Mouse (Mus musculus) adipocyte (in vitro differentiated cells): ENCODE results near the gene Usp12.
"Not testable (repeated sequence)": the region's sequence is repeated elsewhere in the genome, so short reads cannot be mapped to it uniquely, and the experiment has no call there.

Experiments used
- DNase-seq: peaks from one replicate; pipeline ENCODE4 v3.0.0-alpha.2; 2016; ENCODE audit warnings: low spot score

The Usp12 gene

DNA sequence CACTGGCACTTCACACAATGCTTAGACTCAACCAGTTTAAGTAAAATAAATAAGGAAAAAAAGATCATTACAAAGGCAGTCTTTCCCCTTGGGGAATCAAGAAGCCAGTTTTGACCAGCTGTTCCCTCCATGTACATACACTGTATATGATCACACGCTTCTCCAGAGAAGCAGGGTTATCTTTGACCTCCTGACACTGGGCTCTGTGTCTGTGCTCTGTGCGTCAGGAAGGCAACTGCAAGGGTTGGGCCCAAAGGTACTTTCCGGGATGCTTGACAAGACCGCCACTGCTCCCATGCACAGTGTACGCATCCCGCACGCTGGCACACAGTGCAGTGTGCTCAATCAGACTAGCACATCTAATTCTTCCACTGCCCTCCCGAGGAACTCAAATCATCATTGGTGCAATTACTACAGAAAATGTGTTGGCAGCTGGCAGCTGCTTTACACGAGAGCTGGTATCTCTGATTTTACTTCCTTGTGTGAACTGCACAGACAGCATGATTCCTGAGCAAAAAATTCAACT, 57.8 kb downstream of the Usp12 start:
- no peak for DNase-seq

DNA sequence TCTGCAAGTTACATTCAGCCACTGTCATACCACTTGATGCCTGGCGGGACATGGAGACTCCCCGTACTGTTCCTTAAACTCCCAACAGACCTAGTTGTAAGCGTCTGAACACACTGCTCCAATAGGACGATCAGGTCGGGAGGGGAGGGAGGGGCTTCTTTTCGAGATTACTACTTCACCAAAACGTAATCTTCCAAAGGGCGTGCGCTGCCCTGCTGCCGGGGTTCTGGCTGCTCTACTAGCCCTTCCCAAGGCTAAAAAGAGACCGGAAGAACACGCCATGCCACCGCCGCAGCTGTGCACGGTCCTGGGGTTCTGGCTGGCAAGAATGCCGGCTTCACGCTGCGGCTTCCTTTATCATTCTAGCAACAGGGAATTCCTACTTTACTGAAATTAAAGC, 58.5 kb downstream of the Usp12 start:
- DNase-seq: no peak

DNA sequence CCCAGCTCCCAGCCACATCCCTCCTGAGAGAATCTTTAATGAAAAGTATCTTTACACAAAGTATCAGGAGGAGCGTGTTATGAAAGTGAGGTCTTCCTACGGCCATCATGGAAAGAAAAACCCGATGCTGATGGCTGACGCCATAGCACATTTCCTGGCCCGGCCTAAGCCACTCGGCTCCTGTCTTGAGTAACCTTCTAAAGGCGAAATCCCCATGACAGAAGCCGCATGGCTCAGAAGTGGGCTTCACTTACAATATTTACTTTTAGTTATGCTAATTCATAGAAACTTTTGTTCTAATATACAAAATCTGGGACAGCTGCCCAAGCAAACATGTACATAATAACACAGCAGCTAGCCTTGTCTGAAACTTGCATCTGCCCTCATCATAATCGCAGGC, 59.8 kb downstream of the Usp12 start:
- DNase-seq: not testable (repeated sequence)

DNA sequence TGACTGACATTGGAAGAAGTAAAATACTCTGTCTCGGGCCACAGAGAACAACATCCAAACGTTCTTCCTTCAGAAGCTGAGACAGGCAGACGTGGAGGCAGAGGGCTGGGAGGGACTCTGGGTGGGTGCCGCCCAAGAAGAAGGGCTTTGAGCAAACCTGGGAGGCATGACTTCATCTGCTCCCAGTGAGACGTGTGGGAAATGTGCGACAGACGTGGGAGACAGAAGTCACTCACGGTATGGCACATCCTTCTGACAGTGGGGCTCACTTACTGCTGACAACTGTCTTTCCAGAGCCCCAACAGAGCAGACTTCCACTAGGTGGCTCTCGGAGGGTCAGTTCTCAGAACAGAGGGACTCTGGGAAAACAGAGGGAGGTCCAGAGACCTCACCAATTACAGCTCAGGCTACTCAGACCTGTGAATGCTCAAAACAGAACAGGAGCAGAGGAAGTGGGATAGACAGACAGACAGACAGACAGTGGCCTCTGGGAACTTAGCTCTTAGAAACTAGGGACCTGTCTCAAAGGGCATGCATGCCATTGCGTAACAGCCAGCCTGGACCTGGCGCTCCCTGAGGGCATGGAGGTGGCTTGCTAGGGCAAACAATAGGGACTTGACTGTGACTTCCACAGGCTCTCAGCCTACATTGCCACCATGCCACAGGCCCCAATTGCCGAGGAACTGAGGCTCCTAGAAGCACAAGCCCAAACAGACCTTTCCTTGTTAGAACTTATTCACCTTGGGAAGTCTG, 60.7 kb downstream of the Usp12 start:
- DNase-seq: peak; percentile 49

DNA sequence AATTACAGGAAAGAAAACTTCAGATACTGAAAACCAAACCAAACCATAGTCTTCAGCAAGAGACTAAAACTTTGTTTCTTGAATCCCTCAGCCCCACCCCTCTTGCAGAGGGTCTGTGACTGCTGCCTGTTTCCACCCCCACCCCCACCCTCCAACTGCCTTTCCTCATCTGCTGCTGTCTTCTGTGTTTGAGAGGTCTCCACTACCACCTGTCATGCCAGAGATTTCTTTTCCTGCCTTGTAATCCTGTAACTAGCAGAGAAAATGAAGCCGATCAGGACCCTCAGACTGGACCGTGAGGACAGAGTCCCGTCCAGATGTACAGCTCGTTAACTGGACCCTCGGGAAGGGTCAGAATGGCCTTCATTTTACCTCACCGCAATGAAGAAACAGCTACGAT, 61.4 kb downstream of the Usp12 start:
- DNase-seq: no peak

DNA sequence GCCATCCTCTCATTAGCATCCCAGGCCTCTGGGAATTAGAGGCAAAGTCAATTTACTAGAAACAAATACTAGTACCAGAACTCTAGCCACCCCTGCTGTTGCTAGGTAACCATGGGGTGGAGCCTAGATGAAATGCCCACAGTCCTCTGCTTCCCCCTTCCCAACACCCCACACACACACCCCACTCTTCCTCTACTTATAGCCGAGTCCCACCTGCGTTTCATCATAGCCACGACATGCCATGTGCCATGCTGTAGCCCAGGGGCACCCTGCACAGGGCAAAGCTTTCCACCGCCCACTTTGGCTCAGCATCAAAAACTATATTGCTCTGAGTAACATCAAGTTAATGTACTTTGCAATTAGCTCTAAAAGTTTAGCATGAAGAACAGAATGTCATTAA, 67.8 kb downstream of the Usp12 start:
- DNase-seq: no peak

DNA sequence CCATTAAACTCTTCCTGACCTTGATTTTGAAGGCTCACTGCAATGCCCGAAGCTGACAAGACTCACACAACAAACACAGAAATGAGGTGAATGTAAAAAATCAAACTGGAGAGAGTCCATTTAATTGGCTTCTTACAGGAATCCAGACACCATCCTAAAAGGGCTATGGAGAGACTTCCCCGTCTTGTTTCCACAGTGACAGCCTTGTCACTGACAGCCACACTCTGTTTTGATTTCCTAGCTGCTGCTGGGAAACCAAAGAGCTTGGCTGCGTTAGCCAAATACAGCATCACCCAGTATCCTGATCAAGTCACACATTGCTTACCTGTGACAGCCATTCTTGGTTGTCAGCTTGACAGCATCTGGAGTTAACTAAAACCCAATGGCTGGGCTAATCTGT, 69.8 kb downstream of the Usp12 start:
- DNase-seq: no peak

DNA sequence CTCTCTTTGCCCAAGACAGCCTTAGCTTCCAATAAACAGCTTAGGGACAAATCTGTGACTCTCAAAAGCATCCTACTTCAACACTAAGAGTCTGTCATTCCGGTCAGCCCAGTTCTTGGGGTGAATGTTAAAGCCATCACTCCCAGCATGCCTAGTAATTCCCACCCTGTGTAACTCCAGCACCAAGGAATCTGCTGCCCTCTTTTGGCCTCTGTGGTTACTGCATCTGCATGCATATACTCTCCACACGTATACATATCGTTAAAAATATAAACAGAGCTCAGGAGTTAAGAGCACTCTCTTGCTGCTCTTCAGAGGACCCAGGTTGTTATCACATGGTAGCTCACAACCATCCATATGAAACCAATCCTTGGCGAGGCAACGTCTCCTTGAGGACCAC, 71.4 kb downstream of the Usp12 start:
- DNase-seq: no peak

DNA sequence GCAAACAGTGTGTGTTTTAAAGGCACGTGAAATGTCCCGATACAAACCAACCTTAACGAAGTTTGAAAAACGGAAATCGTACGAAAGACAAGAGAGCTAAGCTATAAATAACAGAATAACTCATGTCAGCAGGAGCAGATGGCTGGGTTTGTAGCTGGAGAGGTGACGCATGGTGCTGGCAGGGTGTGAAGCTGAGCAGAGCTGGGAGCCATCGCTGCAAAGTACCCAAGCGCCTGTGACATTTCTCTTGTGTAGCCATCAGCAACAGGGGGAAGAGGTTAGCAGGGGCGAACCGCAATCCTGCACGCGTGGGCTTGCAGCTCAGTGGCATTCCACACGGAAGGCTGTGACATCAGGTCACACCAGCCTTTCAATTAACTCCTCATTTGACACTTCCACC, 72.6 kb downstream of the Usp12 start:
- no peak for DNase-seq

DNA sequence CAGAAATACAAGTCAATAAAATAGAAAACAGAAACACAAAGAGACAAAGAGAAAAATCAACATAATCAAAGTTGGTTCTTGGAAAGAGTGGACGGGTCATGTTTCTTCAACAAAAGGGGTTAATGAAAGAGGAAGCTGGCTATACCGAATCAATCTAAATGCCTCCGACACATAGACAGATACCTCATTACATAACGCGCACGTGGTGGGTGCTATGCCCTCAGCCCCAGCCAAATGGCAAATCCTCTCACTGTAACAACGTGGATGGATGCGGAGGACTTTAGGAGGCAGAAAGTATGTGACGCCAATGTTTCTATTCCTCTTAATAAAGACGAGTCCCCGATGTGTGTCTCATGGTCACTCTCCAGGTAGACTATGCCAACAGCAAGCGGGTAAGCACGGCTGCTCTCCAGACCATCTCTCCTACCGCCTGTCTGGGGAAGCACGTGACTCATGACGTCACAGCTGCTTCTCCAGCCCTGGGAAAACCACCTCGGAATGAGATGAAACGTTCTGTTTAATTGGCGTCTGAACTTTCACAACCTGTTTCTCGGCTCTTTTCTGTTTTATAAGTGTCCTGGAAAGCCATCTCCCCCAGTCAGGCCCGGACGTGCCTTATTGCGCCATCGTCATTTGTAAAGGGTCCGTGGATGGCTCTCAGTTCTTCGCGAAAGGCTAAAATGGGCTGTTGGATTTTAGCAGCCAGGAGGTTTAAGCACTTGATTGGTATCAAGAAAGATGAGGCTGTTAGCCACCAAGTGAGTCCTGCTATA, 75.0 kb downstream of the Usp12 start:
- DNase-seq: no peak

DNA sequence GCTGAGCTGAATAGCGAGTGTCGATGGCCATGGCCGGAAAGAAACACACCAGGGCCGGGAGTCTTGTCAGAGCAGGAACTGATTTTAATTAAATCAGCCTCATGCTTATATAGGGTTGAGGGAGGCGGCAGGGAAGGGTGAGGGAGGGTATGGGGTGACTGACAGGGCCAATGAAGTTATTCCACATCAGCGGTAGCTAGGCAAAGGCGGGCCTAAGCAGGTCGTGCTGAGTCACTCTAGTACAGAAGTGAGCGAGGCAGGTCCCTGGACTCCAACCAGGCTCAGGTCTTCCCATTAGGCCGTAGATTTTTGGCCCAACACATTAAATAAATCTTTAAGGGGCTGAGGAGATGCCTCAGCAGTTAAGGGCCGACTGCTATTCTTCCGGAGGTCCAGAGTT, 81.0 kb downstream of the Usp12 start:
- no peak for DNase-seq

DNA sequence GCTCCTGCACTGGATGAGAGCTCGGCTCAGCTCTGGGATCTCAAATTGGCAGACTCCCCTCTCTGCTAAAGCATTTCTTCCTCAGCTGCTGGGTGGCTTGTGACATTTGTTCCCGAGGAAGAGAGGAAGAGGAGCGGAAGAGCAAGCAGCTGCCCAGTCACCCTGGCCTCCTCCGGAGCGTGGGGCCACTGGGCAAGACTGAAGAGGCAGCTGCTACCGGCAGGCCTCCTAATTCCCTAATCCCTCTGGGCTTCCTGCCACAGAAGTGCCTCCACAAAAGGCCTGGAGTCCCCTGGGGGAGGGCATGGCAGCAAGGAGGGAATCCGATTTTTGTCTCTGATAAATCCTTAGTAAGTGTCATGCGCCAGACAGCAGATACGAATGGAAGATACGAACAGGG, 81.7 kb downstream of the Usp12 start:
- peak; percentile 43 for DNase-seq

DNA sequence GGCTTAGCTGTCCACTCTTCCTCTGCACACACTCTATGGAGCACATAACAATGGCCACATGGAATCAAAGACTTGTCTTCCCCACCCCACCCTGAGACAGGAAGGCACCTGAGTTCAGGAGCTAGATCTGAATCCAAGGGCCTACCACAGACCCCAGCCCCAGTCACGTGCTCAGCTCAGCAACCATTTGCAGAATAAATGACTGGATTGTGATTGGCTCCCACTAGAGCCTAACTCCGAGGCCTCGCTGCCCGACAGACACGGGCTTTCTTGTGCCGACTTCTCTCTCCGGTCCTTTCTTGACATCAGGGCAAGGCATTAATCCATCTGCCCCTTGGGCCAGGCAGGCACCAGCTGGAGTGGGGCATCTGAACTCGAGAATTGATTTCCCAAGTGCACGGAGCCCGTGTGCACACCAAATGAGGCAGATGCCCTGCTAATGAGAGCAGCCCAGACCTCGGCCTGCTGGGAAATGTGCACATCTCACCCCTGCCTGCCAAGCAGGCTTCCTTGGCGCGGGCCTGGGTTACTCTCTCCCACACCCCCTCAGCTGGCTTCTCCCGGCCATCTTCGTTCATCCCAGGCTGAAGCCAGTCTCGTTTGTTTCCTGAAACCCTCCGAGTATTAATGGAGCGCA, 82.4 kb downstream of the Usp12 start:
- no peak for DNase-seq

DNA sequence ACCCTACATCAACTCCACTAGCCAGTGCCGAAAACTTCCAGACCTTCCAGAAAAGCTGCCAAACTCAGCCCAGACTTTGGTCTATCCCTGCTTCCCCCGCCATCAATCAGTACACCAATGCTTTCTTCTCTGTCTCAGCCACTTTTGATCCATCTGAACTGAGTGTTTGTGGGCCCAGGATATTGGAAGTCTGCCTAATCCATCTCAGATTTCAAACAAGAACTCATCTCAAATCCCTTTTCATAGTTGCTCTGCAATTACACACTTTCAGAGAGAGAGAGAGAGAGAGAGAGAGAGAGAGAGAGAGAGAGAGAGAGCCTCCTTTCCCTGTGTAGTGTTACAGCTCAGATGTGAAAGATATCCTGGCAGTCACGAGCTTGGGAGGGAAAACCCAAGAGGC, 85.4 kb downstream of the Usp12 start:
- DNase-seq: no peak

DNA sequence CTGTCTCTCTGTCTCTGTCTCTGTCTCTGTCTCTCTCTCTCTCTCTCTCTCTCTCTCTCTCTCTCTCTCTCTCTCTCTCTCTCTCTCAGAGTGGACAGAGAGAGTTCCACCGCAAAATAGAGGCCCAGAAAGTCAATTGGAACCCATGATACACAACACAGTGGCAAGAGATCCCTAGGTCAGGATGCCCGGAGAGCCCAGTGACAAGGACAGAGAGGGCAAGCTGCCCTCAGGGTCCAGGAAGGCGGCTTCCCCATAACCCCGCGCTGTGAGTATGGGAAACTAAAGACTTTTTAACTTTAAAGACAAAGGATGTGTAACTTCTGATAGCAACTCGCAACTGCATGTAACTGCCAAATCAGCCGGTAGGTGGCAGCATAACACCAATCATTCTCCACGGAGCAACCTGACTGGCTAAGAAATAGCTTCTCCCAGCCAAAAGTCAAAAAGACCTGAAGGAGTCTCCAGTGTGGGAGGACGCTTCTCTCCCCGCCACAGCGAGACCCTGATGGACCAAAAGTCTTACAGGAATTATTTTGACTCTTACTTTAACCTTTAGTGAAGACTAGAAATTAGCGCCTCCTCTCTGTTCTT, 88.9 kb downstream of the Usp12 start:
- DNase-seq: peak; percentile 97

DNA sequence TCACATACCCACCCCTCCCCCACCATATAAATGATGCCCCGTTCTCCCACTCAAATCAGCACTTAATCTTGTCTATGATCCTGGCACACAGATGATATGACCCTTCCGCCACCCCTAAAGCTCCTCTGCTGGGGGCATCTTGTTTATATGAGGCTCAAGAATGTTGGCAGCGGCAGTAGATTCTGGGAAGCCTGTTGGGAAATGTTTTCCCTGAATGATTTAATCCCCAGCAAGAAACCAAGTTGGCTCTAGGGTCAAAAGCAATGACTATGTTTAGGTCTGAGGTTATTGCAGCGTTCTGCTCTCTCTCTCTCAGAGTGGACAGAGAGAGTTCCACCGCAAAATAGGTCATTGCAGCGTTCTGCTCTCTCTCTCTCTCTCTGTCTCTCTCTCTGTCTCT, 89.4 kb downstream of the Usp12 start:
- DNase-seq: peak; percentile 89

DNA sequence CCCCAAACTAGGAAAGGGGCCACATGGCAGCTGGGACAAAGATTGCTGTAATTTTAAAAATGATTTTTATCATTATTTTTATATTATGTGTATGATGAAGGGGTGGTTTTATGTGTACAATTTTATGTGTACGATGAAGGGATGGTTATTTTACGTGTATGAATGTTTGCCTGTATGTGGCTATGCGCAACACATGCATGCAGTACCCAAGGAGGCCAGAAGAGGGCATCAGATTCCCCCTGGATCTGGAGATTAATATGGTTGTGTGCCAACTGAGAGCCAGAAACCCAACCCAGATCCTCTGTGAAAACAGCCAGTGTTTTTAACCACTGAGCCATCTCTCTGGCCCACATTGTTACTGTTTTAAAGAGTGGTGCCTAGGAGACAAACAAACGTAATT, 90.6 kb downstream of the Usp12 start:
- peak; percentile 31 for DNase-seq

DNA sequence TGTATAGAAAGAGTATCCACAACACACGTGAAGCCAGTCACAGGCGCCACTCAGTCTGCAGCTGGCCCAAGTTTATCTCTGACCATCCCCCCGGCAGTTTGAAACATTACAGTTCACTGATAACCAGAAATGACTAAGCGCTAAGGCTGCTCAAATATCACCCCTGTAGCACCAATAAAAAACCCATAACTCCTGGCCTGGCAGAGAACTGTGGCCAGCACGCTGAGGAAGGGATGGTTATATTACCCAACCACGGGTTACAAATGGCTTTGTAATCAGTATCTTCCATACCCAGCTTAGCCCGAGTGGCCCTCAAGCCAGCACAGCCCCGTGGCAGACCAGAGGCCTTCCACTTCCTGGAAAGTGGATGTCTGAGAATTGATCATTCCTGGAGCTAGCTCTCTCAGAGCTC, 91.1 kb downstream of the Usp12 start:
- DNase-seq: peak; percentile 33

DNA sequence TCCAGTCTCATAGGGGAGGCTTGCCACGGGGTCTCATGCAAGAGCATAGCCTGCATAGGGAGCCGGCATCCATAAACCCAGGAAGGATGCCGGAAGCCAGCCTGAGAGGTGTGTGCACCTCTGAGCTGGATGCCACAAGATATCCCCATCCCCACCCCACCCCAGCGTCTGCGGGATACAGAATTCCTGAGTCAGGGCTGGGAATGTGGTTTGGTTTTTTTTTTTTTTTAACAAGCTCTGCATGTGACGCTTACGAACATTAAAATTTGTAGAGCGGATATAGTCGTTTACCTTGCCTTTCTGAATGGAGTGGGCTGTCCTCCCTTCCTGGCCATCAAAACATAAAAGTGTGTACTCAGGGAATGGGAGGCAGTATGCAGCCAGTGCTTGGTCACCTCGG, 94.7 kb downstream of the Usp12 start:
- DNase-seq: no peak

DNA sequence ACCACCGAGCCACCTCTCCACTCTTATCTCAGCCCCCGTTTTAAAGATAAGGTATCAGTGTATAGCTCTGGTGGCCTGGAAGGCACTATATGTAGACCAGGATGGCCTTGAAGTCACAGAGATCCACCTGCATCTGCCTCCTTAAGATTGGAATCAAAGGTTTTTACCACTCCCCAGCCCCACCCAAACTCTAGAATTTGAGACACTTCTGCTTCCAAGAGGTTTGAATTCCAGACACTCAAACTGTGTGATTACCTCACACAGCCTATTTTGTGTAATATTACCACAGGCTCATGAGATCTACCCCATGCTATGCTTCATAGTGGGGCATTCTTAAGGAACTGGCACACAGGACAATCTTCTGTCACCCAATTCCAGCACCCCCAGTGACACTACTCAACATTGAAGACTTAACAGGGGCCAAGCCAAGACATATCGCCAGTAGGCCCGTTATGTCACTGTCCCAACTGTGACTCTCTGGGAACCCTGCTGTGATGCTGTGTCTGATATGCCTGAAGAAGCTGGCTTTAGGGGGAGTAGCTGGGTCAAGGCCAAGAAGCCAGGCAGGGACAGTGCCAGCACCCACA, 95.3 kb downstream of the Usp12 start:
- no peak for DNase-seq

DNA sequence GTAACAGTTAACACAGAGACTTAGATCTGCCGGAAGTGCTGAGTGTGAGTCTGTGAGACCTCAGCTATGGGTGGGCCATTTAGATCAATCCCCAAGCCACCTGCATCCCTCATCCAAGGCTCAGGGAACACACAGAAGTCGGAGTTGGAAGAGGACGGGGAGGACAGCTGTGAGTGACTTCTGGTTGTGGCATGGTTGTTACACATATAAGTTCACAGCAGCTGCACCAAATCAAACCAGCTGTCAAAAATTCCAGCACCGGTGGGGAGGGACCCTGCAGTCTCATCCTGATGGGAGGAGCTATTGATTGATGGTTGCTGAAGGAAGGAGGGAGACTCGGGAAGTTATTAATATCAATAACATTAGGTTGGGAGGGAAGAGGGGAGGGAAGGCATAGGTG, 99.3 kb downstream of the Usp12 start:
- no peak for DNase-seq

DNA sequence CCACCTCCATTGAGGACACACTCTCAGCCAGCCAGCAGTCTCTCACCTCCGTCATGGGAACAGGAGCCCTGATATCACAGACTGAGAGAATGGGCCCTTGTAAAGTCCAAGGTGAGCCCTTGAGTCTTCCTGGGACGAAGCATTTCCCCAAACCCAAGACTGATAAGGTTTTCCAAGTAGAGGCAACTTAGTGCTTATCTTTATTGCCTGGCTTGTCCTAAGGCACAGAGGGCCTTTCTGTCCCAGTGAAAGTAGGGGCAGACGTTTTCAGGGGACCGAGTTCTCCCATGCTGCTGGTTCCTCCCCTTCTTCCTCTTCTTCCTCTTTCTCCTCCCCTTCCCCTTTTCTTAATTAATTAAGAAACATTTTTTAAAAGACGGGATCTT, 101.8 kb downstream of the Usp12 start:
- DNase-seq: no peak
